Mouse (Mus musculus): Measurements from ENCODE around the gene Slc9a2.
A peak's percentile ranks its signal among the peaks of the same experiment; 100 is the strongest.
"Not testable (repeated sequence)": the region's sequence is repeated elsewhere in the genome, so short reads cannot be mapped to it uniquely, and the experiment has no call there.

Gene Slc9a2

DNA sequence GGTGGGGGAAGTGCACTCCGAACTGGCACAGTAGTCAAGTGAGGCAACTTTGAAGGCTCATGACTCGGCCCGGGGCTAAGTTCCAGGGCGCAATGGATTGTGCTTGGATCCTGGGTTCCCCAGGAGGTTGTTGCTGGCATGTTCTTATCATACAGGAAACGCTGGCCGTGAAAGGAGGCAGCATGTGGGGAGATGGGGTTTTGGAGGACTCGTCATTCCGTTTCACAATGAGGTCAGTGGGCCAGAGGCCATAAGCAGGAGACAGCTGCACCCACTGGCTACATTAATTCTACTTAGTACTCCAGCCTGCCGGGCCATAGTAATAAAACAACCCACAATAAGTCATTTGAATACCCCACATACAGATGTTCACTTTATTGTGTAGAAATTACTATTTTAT is 34.6 kb downstream of the Slc9a2 start:
- no peak for DNase-seq (ENCODE audit: low read depth, low spot score)

- no peak for DNase-seq (ENCODE audit: low read depth, low spot score)
These were observed 45.7 kb downstream of the Slc9a2 start for GRCm38 (mm10) chr1:40726051-40726450.

DNA sequence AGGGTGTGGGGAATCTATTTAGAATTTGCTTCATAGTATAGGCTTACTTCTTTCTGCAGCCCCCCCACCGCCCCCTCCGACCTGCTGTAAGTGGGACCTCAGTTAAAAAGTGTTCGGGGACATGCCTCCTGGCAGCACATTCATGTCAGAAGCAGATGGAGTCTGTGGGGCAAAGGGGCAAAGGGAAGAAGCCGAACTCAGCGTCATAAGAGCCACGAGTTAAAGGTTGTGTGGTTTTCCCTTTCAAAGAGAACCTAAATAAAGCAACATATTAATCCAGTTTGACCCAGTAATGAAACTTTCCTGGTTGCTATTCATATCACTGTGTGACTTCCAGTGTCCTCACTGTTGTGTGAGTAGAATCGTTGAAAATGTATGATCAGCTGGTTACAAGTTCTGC is 47.0 kb downstream of the Slc9a2 start:
- DNase-seq (ENCODE audit: low read depth, low spot score): no peak

- DNase-seq (ENCODE audit: low read depth, low spot score): no peak
These were observed 48.3 kb downstream of the Slc9a2 start for GRCm38 (mm10) chr1:40728636-40729035.

DNA sequence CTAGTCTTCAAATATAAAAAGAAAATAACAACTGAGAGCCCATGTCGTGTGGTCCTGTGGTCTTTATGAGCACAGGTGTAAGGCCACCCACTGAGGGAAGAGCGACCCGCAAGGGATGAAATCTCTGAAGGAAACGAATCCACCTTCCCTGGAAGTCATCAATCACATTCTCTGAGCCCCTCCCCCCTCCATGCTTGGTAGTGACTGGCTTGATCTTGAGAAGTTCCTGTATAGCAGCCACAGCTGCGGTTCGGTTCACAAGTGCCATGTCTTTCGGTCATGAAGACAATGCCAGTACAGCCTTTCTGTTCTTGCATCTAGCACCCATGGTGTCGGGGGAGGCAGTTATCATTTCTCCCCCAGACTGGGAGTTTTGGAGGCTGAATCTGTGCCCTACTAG is 57.3 kb downstream of the Slc9a2 start:
- DNase-seq (ENCODE audit: low read depth, low spot score): no peak

DNA sequence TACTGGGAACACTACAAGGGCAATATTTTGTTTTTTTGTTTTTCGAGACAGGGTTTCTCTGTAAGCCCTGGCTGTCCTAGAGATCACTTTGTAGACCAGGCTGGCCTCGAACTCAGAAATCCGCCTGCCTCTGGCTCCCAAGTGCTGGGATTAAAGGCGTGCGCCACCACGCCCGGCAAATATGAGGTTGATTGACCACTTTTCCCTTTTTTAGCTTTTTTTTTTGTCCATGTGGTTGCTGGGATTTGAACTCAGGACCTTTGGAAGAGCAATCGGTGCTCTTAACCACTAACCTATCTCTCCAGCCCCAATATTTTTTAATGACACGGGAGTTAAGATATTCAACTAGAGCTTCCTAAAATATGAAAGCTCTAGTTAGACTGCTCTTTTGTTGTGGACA is 57.9 kb downstream of the Slc9a2 start:
- not testable (repeated sequence) for DNase-seq (ENCODE audit: low read depth, low spot score)

DNA sequence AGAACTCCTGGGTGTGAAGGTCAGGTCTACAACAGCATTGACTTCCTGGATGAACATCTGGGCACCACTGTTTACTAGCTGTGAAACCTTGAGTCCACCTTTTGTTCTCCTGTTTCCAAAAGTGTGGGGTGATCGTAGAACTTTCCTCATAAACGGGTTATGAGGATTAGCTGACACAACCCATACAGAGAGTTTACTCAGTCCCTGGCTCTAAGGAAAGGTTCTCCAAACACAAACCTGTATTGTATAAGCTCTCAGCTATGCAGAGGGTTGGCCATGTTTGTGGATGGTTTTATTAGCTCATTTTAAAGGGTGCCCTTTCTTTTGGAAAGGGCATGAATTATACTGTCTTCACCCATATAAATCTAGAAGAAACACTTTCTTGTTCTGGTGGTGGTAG is 60.4 kb downstream of the Slc9a2 start:
- DNase-seq (ENCODE audit: low read depth, low spot score): no peak

DNA sequence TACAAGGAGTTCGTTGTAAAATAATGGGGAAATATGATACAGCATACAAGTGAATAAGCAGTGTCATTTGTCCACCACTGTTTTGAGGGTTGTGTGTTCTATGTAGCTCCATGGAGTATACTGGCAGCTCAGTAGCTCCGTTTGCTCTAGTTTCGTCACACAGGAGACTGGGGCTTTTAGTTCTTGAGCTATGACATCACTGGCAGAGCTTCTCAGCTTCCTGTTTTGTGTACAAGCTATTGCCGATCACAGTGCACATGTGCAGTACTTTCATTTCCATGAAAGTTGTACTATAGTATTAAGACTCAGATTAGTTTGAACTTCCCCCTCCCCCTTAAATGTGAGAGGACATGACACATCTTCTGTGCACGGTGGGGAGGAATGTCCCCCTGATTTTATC is 65.7 kb downstream of the Slc9a2 start:
- no peak for DNase-seq (ENCODE audit: low read depth, low spot score)

GRCm38 (mm10) chr1:40759751-40760445 is 79.5 kb downstream of the Slc9a2 start:
- no peak for DNase-seq (ENCODE audit: low read depth, low spot score)

GRCm38 (mm10) chr1:40764042-40764441 is 83.7 kb downstream of the Slc9a2 start:
- DNase-seq (ENCODE audit: low read depth, low spot score): no peak

DNA sequence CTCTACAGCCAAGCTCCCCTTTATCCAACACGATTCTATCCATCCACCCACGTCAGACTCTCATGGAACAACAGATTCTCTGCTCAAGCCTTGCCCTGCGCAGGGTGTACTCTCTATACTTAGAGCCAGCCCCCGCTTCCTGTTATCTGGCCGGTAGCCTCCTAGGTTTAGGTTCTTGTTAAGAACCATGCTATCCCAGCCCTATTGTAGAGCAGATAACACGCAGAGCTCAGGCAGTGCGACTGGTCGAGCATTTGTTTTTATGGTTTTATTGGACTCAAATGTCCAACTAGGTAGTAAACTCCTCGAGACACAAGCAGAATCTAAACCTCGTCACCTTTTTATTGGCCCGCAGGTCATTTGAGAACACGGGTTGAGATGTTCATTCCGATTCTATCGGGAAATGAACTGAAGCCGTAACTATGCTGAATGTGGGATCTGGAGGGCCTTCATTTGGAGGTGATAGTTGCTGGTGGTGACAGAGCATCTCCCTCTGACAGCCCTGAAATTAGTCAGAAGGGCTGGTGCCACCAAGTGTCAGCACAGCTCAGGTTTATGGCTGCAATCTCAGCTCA is 84.4 kb downstream of the Slc9a2 start:
- no peak for DNase-seq (ENCODE audit: low read depth, low spot score)

DNA sequence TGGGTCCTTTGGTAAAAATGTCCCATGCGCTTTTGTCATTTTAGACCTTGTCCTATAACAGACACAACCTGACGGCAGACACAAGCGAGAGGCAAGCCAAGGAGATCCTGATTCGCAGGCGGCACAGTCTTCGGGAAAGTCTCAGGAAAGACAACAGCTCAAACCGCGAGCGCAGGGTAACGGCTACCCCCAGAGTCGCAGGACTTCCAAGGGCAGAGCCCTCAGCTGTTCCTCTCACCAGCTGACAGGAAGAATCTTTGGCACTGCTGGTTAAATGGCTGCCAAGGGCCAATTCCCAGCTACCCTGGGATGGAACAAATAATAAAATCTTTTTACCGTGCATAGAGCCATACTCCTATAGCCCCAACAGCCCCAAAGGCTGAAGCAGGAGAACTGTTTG is 85.1 kb downstream of the Slc9a2 start:
- DNase-seq (ENCODE audit: low read depth, low spot score): no peak

- DNase-seq (ENCODE audit: low read depth, low spot score): no peak
These were observed 87.2 kb downstream of the Slc9a2 start for GRCm38 (mm10) chr1:40767588-40767987.

- peak; percentile 34 for DNase-seq (ENCODE audit: low read depth, low spot score)
These were observed 88.2 kb downstream of the Slc9a2 start for GRCm38 (mm10) chr1:40768606-40769005.

DNA sequence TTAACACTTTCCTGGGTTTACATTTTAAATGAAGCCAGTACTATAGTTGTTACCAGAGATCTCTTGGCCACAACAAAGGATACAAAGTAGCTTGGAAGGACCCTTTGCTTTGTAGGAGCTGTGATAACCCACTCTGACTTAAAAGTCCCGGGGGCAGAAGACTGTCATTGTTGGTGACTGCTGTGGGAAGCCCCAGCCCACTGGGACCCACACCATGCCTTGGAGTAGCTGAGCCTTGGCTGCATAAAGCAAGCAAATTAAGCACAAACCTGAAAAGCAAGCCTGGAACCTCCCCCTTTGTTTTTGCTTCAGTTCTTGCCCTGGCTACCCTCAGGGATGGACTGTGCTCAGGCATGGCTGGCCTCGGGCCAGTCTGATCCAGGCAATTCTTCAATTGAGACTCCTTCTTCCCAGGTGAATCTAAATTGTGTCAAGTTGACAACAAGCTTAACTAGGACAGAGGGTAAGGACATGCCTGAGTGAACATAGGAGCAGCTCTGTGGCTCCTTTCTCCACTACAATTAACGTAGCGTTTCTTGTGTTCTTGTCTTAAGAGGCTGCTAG is 89.0 kb downstream of the Slc9a2 start:
- no peak for DNase-seq (ENCODE audit: low read depth, low spot score)

DNA sequence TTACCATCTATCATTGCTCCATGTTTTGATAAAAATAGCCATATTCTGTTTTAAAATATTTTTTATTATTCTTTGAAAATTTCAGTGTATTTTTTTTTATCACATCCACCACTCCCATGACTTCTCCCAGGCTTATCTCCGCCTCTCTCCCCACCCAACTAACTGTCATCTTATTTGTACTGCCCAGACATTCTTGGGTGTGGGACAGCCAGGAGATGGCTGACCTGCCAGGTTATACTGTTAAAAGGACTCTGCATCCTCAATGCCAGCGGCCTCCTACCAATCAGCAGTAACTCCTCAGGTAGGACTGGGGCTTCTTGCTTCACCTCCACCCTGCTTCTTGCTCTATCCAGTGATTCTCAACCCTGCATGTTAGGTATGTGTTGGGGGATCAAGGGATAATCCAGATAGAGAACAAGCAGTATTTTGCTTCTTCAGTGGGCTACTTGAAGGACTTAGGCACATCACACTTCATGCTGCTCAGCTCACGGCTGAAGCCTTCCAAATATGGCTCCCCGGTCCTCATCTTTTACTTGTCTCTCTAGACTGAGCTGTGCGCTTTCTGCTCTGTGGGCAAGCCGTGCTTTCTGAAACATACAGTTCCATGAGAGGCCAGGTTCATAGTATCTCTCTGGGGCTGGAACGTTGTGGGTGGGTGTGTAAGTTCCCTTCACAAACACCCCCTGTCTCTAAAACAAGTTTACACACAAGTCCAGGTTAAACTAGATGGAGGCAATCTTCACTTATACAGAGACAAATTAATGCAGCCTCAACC is 91.0 kb downstream of the Slc9a2 start:
- no peak for DNase-seq (ENCODE audit: low read depth, low spot score)

DNA sequence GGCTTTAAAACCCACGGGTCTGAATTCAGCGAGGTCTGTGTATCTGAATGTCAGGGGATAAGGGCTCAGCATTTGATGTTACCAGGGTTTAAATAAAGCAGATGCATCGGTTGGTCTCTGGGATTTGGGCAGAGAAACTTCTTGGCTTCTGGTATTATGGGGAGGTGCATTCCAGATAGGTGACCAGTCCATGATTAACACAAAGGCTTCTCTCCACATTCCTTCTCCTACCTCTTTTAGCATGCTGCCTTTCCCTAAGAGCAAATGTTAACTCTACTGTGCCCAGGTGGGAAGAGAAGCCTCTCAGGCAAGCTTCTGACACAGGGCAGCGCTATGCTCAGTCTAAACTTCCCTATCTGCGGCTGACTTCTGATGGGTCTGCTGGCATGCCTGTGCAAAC is 92.9 kb downstream of the Slc9a2 start:
- no peak for DNase-seq (ENCODE audit: low read depth, low spot score)

GRCm38 (mm10) chr1:40774040-40774439 is 93.7 kb downstream of the Slc9a2 start:
- no peak for DNase-seq (ENCODE audit: low read depth, low spot score)

DNA sequence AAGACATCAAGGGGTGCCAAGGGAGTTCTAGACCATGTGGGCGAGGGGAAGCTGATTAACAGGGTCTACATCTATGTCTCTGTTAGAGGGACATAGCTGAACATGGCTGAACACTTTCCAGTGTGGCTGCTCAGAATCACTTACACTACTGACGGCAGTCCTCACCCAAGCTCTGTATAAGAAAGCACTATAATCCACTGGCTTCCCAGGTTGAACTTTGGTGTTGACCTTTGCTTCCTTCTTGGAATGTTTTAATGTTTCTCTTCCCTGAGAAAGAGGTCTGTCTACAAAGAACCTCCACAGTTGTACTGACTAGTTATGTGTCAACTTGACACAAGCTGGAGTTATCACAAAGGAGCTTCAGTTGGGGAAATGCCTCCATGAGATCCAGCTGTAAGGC is 95.7 kb downstream of the Slc9a2 start:
- no peak for DNase-seq (ENCODE audit: low read depth, low spot score)

GRCm38 (mm10) chr1:40776763-40777162 is 96.4 kb downstream of the Slc9a2 start:
- no peak for DNase-seq (ENCODE audit: low read depth, low spot score)

DNA sequence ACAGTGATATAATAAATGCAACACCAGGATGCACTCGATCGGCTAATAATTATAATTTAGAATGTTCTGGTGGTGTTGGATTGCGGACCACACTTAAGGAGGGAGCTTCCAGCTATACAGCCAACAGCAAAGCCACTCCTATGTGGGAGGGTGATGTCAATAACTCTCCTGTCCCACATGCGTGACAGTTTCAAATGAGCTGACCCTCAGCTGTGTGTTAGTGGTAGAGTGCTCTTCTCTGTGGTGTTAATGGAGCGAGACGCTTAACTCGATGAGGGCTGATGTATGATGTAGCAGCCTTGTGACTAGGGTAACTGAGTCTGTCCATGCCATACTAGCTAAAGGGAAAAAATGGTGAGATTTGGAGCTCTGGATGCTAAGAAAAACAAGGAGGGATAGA is 103.1 kb downstream of the Slc9a2 start:
- no peak for DNase-seq (ENCODE audit: low read depth, low spot score)

DNA sequence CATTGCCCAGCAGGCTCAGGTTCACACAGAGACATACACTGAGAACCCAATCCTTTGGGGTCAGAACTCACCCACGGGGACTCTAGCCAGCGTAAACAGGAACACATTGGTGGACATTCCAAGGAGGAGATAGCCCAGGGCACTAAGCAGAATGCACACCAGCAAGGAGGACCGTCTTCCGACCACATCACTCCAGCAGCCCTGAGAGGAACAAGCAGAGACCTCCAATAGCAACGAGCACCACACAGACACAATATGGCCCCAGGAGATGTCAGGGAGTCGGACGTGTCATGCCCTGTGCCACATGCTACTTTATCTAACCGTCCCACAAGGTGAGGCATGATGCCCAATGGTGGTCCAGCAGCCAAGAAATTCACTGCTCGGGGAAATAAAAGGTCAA is 103.9 kb downstream of the Slc9a2 start:
- DNase-seq (ENCODE audit: low read depth, low spot score): no peak

All from embryo, embryonic 11.5 days (tissue).